Mouse (Mus musculus) midbrain, embryonic 12.5 days (tissue): ENCODE results near the gene Inpp4a. TPM values are rescaled to one million over a fixed set of nuclear protein-coding genes. Genes with fewer than 3 reads are reported as not detected.

ENCODE experiments used
- ATAC-seq: fragments of 200-750 bp; cut with Nextera tagmentation; 2 replicates; pipeline ENCODE4 v1.8.0; 2017; ENCODE audit warnings: low read depth, moderate TSS enrichment, moderate library complexity; ENCODE audit not compliant: low FRiP score
- H3K27ac ChIP-seq: fragments of 300-500 bp; sonication (generic); replicated peaks from 2 replicates; pipeline ENCODE4 v1.5.1; 2016; ENCODE audit warnings: mild to moderate bottlenecking
- H3K27me3 ChIP-seq: fragments of 300-500 bp; sonication (generic); 2 replicates; pipeline ENCODE4 v1.6.1; 2016; ENCODE audit warnings: mild to moderate bottlenecking
- H3K36me3 ChIP-seq: fragments of 300-500 bp; sonication (generic); 2 replicates; pipeline ENCODE4 v1.6.1; 2016
- H3K4me1 ChIP-seq: fragments of 300-500 bp; sonication (generic); 2 replicates; pipeline ENCODE4 v1.6.1; 2016
- H3K4me2 ChIP-seq: fragments of 300-500 bp; sonication (generic); replicated peaks from 2 replicates; pipeline ENCODE4 v1.6.1; 2016; ENCODE audit warnings: mild to moderate bottlenecking, moderate library complexity
- H3K4me3 ChIP-seq: fragments of 300-500 bp; sonication (generic); 2 replicates; pipeline ENCODE4 v1.5.1; 2016; ENCODE audit warnings: mild to moderate bottlenecking
- H3K9ac ChIP-seq: fragments of 300-500 bp; sonication (generic); replicated peaks from 2 replicates; pipeline ENCODE4 v1.6.1; 2016; ENCODE audit warnings: mild to moderate bottlenecking, moderate library complexity
- H3K9me3 ChIP-seq: fragments of 300-500 bp; sonication (generic); 2 replicates; pipeline ENCODE4 v1.6.1; 2016; ENCODE audit warnings: mild to moderate bottlenecking
- WGBS: fragments of 180-500 bp; shearing (Covaris S2); methylation state at CpG from one replicate; pipeline ENCODE4 v1.1.7; 2016; 5-methylcytosine and 5-hydroxymethylcytosine counted together
- polyA plus RNA-seq: library from polyadenylated mRNA; unstranded; fragments of >200 nt; fragmentation: Nextera tagmentation; extraction: Ambion mirVana; gene quantifications from 2 replicates; pipeline ENCODE4 v1.2.1, GENCODE M21; 2016

Gene Inpp4a
- polyA plus RNA-seq, 1 experiment from 2014 or later: 27.4 TPM

DNA sequence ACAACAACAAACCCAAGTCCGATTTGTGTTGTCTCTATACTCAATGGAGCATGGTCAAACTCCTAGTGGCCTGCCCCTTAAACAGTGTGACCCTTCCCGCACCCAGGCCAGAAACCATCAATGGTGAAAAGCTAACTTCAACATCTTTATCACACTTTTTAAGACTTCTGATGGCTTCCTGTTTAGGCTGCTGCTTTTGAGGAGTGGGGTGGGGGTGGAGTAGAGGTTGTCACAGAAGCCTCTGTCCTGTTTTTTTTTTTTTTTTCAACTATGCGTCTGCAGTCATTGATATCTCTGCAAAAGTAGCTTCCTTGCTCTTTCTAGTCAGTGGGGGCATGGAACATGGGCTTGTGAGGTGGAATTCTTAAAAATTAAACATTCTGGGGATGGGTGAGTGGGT, 3.1 kb downstream of the Inpp4a start:
- Histone ChIP-seq H3K4me2 (no peak overlapping the region), H3K27me3 (no peaks in the 10 kb centered on the region), H3K4me1 (peaks cover 9% of the 10 kb centered on the region), H3K36me3 (no peaks in the 10 kb centered on the region), H3K9ac (no peak overlapping the region), H3K27ac (no peak overlapping the region), H3K4me3 (no peak overlapping the region), H3K9me3 (no peaks in the 10 kb centered on the region)
- ATAC-seq: no peak
- WGBS: 83% methylated on average over 3 of the region's 3 CpGs

DNA sequence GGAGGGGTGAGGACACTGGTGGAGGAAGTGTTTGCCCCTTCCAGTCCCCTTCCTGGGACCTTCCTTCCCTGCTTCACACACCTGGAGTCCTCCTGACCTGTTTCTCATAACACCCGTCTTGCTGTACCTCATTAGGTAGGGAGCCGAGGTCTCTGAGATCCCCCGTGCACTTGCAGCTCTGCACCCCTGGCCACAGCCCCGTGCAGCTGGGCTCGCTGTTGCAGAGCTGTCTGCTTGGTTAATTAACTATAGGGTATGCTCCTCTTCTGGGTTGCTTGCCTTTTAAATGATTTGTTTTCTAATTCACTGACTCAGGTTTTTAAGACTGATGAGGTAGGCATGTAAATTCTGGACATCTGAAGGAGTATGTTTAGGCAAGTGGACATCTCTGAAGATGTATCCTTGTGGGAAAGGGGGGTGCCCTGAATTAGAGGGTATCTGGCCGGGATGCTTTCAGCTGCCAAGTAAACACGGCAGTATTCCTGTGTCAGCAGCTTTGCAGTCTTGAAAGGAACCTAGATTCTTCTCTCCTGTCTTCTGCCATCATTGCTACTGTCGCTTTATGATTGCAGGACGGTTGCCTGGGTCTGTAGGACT, 6.1 kb downstream of the Inpp4a start:
- Histone ChIP-seq H3K27ac (no peak overlapping the region), H3K9ac (no peak overlapping the region), H3K4me2 (no peak overlapping the region), H3K36me3 (no peaks in the 10 kb centered on the region), H3K4me3 (no peak overlapping the region), H3K27me3 (no peaks in the 10 kb centered on the region), H3K4me1 (peaks cover 3% of the 10 kb centered on the region), H3K9me3 (0 out of 2 replicates have a peak, but pooled peaks cover 2% of the 10 kb centered on the region)
- no peak for ATAC-seq
- WGBS: 87% methylated on average over 9 of the region's 9 CpGs

- WGBS: 89% methylated on average over 2 of the region's 2 CpGs
Measured at GRCm38 (mm10) chr1:37307586-37307985, 7.9 kb downstream of the Inpp4a start.

DNA sequence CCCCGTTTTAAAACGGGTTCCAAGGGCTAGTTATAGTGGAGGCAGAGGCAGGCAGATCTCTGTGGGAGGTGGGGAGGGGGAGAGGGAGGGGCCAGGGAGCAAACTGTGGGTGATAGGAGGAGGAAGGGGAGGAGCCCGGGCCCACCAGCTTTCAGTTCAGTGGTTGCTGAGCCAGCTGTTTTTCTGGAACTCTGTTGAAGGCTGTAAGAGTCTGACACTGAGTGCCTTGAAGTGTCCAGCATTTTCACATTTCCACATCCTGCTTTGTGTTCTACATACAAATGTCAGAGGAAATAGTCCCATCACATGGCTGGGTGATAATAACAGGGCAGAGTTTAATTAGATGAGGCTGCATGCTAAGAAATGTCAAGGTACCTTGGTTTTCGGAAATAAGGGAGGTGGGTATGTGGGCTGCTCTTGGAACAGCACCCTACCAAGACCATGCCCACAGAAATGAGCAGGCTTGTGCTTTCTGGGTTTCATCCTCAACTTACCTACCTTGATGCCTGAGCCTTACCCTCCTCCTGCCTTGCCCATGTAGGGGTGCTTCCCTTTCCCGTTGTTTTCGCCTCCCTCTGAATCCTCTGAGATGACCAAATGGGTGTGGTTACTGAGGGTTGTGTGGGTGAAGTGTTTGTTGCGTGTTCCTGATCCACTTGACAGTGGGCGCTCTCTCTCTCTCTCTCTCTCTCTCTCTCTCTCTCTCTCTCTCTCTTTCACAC, 8.5 kb downstream of the Inpp4a start:
- H3K4me2 ChIP-seq: no peak overlapping the region
- H3K36me3 ChIP-seq: no peaks in the 10 kb centered on the region
- no peaks in the 10 kb centered on the region for H3K27me3 ChIP-seq
- H3K4me1 ChIP-seq: peaks cover 4% of the 10 kb centered on the region; the same call in 1 of the 2 replicates
- WGBS: 86% methylated on average over 7 of the region's 8 CpGs
- no peak overlapping the region for H3K27ac ChIP-seq
- H3K9me3 ChIP-seq: 0 out of 2 replicates have a peak, but pooled peaks cover 2% of the 10 kb centered on the region
- no peak overlapping the region for H3K9ac ChIP-seq
- ATAC-seq: no peak
- no peak overlapping the region for H3K4me3 ChIP-seq

More at GRCm38 (mm10) chr1:37307586-37307985, 7.9 kb downstream of the Inpp4a start:
- Histone ChIP-seq H3K9ac (no peak overlapping the region), H3K4me1 (peaks cover under 1% of the 10 kb centered on the region; the same call in 1 of the 2 replicates), H3K4me2 (no peak overlapping the region), H3K27me3 (no peaks in the 10 kb centered on the region), H3K4me3 (no peak overlapping the region), H3K27ac (no peak overlapping the region), H3K36me3 (no peaks in the 10 kb centered on the region), H3K9me3 (0 out of 2 replicates have a peak, but pooled peaks cover 2% of the 10 kb centered on the region)
- ATAC-seq: no peak

DNA sequence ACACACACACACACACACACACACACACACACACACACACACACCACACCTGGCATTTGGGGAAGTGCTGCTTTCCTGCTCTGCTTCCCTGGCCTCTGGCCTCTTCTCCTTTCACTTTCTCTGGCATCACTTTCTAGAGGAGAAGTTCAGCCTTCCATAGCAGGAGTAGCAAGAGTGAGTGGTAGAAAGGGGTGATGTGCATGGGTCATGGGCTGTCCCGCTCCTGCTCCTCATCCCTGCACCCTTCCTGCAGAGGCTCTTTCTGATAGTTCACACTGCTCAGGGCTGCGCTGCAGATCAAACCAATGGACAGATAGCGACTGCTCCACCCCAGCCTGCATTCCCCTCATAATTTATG, 9.1 kb downstream of the Inpp4a start:
- Histone ChIP-seq H3K27ac (no peak overlapping the region), H3K36me3 (no peaks in the 10 kb centered on the region), H3K4me3 (no peak overlapping the region), H3K9me3 (0 out of 2 replicates have a peak, but pooled peaks cover 2% of the 10 kb centered on the region), H3K27me3 (no peaks in the 10 kb centered on the region), H3K4me1 (peaks cover 4% of the 10 kb centered on the region; the same call in 1 of the 2 replicates), H3K4me2 (no peak overlapping the region), H3K9ac (no peak overlapping the region)
- WGBS: 81% methylated on average over 3 of the region's 3 CpGs
- no peak for ATAC-seq

- Histone ChIP-seq H3K27ac (no peak overlapping the region), H3K4me3 (no peak overlapping the region), H3K4me2 (no peak overlapping the region), H3K9me3 (0 out of 2 replicates have a peak, but pooled peaks cover 2% of the 10 kb centered on the region), H3K36me3 (no peaks in the 10 kb centered on the region), H3K27me3 (no peaks in the 10 kb centered on the region), H3K9ac (no peak overlapping the region), H3K4me1 (peaks cover 4% of the 10 kb centered on the region; the same call in 1 of the 2 replicates)
- WGBS: 95% methylated on average over 4 of the region's 4 CpGs
- no peak for ATAC-seq
Measured at GRCm38 (mm10) chr1:37309939-37310515, 10.4 kb downstream of the Inpp4a start.

DNA sequence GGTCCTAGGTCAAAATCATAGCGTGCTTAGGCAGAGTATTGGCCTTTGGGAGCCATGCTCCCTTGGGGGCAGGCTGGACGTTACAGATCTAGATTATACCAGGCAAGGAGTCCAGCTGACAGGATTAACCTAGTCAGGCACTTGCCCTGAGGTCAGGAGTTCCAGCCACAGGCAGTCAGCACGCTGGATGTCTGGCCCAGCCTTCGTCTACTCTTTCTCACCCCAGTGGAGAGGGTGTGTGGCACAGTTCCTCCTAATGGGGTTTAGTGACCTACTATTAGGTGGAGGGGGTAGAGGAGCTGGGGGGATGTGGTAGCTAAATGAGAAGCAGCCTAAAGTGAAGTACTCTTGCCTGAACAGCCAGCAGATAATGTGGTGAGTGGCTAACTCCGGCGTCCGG, 14.7 kb downstream of the Inpp4a start:
- no peaks in the 10 kb centered on the region for H3K36me3 ChIP-seq
- H3K27ac ChIP-seq: no peak overlapping the region
- 43% methylated on average over 7 of the region's 7 CpGs for WGBS
- no peak for ATAC-seq
- H3K9me3 ChIP-seq: 0 out of 2 replicates have a peak, but pooled peaks cover 2% of the 10 kb centered on the region
- peaks cover 4% of the 10 kb centered on the region; the same call in 1 of the 2 replicates for H3K4me1 ChIP-seq
- no peaks in the 10 kb centered on the region for H3K27me3 ChIP-seq
- H3K9ac ChIP-seq: no peak overlapping the region
- no peak overlapping the region for H3K4me3 ChIP-seq
- no peak overlapping the region for H3K4me2 ChIP-seq

DNA sequence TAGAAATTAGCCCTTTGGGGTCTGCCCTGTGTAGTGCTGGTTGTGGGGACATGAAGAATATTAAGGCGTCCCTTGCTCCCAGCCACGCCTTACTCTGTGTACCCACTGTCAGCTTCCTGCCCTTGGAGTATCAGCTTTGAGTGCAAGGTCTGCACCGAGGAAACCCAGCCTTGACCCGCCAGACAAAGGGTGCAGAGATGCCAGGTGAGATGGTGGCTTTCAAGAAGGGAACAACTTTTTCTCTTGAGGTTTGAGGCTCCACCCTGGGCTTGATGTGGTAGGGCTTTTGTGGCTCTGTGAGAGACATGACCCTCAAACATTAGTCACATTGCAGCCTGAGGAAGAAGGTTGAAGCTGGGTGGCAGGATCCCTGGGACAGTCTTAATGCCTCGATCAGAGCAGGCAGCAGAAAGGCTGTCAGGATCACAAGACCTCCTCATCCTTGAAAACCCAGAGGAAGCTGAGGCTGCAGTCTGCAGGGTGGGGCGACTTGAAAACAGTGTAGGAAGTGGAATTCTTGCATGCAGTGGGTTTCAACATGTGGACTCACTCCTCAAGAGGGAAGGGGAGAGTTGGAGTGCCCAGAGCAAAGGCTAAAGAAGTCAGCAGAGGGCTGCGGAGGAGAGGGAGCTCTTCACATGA, 18.1 kb downstream of the Inpp4a start:
- no peaks in the 10 kb centered on the region for H3K9me3 ChIP-seq
- H3K4me1 ChIP-seq: peaks cover 2% of the 10 kb centered on the region; the same call in 1 of the 2 replicates
- 82% methylated on average over 7 of the region's 7 CpGs for WGBS
- no peak overlapping the region for H3K4me3 ChIP-seq
- H3K9ac ChIP-seq: no peak overlapping the region
- ATAC-seq: no peak
- no peaks in the 10 kb centered on the region for H3K27me3 ChIP-seq
- H3K36me3 ChIP-seq: no peaks in the 10 kb centered on the region
- no peak overlapping the region for H3K27ac ChIP-seq
- H3K4me2 ChIP-seq: no peak overlapping the region

- 100% methylated on average over 2 of the region's 2 CpGs for WGBS
- no peak for ATAC-seq
- H3K27me3 ChIP-seq: no peaks in the 10 kb centered on the region
- H3K9ac ChIP-seq: no peak overlapping the region
- H3K27ac ChIP-seq: no peak overlapping the region
- H3K4me2 ChIP-seq: no peak overlapping the region
- H3K36me3 ChIP-seq: no peaks in the 10 kb centered on the region
- H3K4me3 ChIP-seq: no peak overlapping the region
- no peaks in the 10 kb centered on the region; the same call in 1 of the 2 replicates for H3K4me1 ChIP-seq
- H3K9me3 ChIP-seq: no peaks in the 10 kb centered on the region
Measured at GRCm38 (mm10) chr1:37318558-37318957, 18.9 kb downstream of the Inpp4a start.

DNA sequence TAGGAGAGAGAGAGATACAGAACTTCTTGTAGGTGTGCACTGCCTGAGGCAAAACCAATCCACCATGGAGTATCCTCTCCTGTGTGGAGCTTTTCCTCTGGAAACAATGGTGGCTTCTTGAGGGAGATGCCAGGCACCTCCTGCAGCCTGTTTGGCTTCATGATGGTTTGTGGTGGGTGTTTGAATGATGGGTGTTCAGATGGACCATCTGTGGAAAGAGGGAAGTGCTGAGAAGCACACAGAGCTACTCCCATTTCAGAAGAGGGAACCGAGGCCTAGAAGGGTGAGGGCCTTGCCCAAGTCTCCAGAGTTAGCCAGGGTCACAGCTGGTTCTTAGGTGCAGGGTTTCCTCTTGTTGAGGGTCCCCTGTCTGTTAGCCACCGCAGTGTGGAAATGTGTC, 23.0 kb downstream of the Inpp4a start:
- WGBS: 91% methylated on average over 2 of the region's 2 CpGs
- Histone ChIP-seq H3K9ac (no peak overlapping the region), H3K4me1 (no peaks in the 10 kb centered on the region), H3K4me2 (no peak overlapping the region), H3K27ac (no peak overlapping the region), H3K36me3 (no peaks in the 10 kb centered on the region), H3K27me3 (no peaks in the 10 kb centered on the region), H3K4me3 (no peak overlapping the region), H3K9me3 (no peaks in the 10 kb centered on the region)
- ATAC-seq: no peak

- no peaks in the 10 kb centered on the region for H3K4me1 ChIP-seq
- no peak overlapping the region for H3K4me3 ChIP-seq
- H3K9me3 ChIP-seq: no peaks in the 10 kb centered on the region
- no peaks in the 10 kb centered on the region for H3K36me3 ChIP-seq
- H3K4me2 ChIP-seq: no peak overlapping the region
- no peak overlapping the region for H3K9ac ChIP-seq
- no peak for ATAC-seq
- H3K27me3 ChIP-seq: no peaks in the 10 kb centered on the region
- WGBS: 93% methylated on average over 4 of the region's 4 CpGs
- H3K27ac ChIP-seq: no peak overlapping the region
Measured at GRCm38 (mm10) chr1:37323208-37323607, 23.5 kb downstream of the Inpp4a start.

- H3K4me2 ChIP-seq: no peak overlapping the region
- no peaks in the 10 kb centered on the region for H3K36me3 ChIP-seq
- H3K4me1 ChIP-seq: no peaks in the 10 kb centered on the region
- 0 out of 2 replicates have a peak, but pooled peaks cover 7% of the 10 kb centered on the region for H3K9me3 ChIP-seq
- H3K27ac ChIP-seq: no peak overlapping the region
- no peak overlapping the region for H3K4me3 ChIP-seq
- WGBS: 47% methylated on average over 5 of the region's 5 CpGs
- ATAC-seq: no peak
- no peaks in the 10 kb centered on the region for H3K27me3 ChIP-seq
- H3K9ac ChIP-seq: no peak overlapping the region
Measured at GRCm38 (mm10) chr1:37324569-37324968, 24.9 kb downstream of the Inpp4a start.
